Mouse (Mus musculus): ENCODE results near the gene Evx1.

Gene Evx1

GRCm38 (mm10) chr6:52291021-52291860 lies 22.1 kb upstream of the Evx1 start:
- DNase-seq (ENCODE audit: low spot score in 2 of 2), result no peak

GRCm38 (mm10) chr6:52292328-52292727 lies 21.0 kb upstream of the Evx1 start:
- DNase-seq (ENCODE audit: low spot score in 2 of 2), result no peak

GRCm38 (mm10) chr6:52294616-52295015 lies 18.7 kb upstream of the Evx1 start:
- DNase-seq (ENCODE audit: low spot score in 2 of 2), result no peak

- DNase-seq (ENCODE audit: low spot score in 2 of 2), result no peak
Observed at GRCm38 (mm10) chr6:52298511-52298910, 14.8 kb upstream of the Evx1 start.

- DNase-seq (ENCODE audit: low spot score in 2 of 2), result no peak
Observed at GRCm38 (mm10) chr6:52300806-52301205, 12.5 kb upstream of the Evx1 start.

- no peak for DNase-seq (ENCODE audit: low spot score in 2 of 2)
Observed at GRCm38 (mm10) chr6:52303426-52303825, 9.9 kb upstream of the Evx1 start.

- peak; percentile 59 to 80 for DNase-seq (ENCODE audit: low spot score in 2 of 2)
Observed at GRCm38 (mm10) chr6:52305877-52306389, 7.4 kb upstream of the Evx1 start.

GRCm38 (mm10) chr6:52309766-52310165 lies 3.5 kb upstream of the Evx1 start:
- no peak for DNase-seq (ENCODE audit: low spot score in 2 of 2)

- DNase-seq (ENCODE audit: low spot score in 2 of 2), result no peak
Observed at GRCm38 (mm10) chr6:52310366-52310765, 2.9 kb upstream of the Evx1 start.

- DNase-seq (ENCODE audit: low spot score in 2 of 2), result no peak
Observed at GRCm38 (mm10) chr6:52311661-52312557, 1.4 kb upstream of the Evx1 start.

GRCm38 (mm10) chr6:52312558-52312915 lies 761 bp upstream of the Evx1 start:
- DNase-seq (ENCODE audit: low spot score in 2 of 2), result no peak

- DNase-seq (ENCODE audit: low spot score in 2 of 2), result no peak
Observed at GRCm38 (mm10) chr6:52314304-52315100, 1.2 kb downstream of the Evx1 start.

GRCm38 (mm10) chr6:52315441-52316412 lies 2.4 kb downstream of the Evx1 start:
- no peak for DNase-seq (ENCODE audit: low spot score in 2 of 2)

- DNase-seq (ENCODE audit: low spot score in 2 of 2), result no peak
Observed at GRCm38 (mm10) chr6:52316413-52317184, 3.3 kb downstream of the Evx1 start.

GRCm38 (mm10) chr6:52317461-52318180 lies 4.3 kb downstream of the Evx1 start:
- no peak for DNase-seq (ENCODE audit: low spot score in 2 of 2)

GRCm38 (mm10) chr6:52318271-52318670 lies 5.0 kb downstream of the Evx1 start:
- DNase-seq (ENCODE audit: low spot score in 2 of 2), result no peak

GRCm38 (mm10) chr6:52319956-52320690 lies 6.8 kb downstream of the Evx1 start:
- no peak for DNase-seq (ENCODE audit: low spot score in 2 of 2)

All from right cerebral cortex, postnatal 10 days (tissue).